Mouse (Mus musculus) liver, embryonic 14 days (tissue): Measurements from ENCODE around the gene Krt222. TPM values are rescaled to one million over a fixed set of nuclear protein-coding genes. Genes with fewer than 3 reads are reported as not detected.

Experiments
- polyA plus RNA-seq: library from polyadenylated mRNA; depleted of rRNA; stranded (reverse); fragments of >200 nt; gene quantifications from 2 replicates; pipeline ENCODE4 v1.2.3, GENCODE M21; 2012; rRNA removed

The Krt222 gene
- 0.03 TPM in 2 replicates for polyA plus RNA-seq

GRCm38 (mm10) chr11:99243820-99244374 is at the start of gene Krt222:
Krt222 (minus strand) TSS chr11:99244085.

GRCm38 (mm10) chr11:99284833-99285312 is 41.0 kb upstream of the Krt222 start, which contains the start of gene Krt24:
Krt24 (minus strand) TSS chr11:99285262.

DNA sequence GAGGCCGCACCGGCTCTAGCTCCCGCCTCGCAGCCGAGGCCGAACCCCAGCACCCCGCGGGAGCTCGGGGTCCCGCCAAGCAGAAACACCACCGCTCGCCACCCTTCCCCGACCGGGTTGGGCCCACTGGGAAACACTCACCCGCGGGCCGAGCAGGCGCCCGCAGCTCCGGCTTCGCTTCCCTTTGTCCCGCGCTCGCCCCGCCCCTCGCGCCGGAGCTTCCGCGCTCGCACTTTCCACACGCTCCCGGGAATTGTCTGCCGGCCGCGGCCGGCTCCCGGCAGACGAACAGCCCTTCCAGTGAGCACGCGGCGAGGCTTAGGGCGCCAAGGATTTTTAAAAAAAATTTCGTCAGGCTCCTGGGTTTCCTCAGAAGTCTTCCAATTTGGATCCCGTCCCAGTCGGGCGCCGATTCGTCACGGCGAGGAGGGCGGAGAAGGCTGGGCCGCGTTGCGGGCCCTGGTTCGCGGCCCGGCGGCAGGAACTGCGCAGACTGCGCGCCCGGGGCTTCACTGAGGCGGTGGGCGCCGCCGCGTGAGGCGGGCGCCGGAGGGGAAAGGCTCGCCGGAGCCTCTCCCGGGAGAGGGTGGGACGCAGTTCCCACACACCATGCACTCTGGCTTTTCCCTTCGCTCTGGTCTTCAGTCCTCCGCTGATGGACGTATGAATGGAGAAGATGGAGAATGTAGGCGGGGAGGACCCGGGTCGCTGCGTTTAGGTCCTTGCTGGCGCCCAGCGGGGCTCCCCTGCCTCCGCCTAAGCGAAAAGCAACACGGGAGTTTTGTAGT is 13.4 kb downstream of the Krt222 start, which contains the start of gene Smarce1:
Smarce1 (minus strand) TSS at position 757 of the 788 bp plus-strand sequence.

Other genes with a start within 250 kb of the Krt222 start
- gene Top2a, start 219.9 kb downstream of the Krt222 start, polyA plus RNA-seq = 109 and 124 TPM in 2 replicates
- gene Igfbp4, start 202.8 kb downstream of the Krt222 start, polyA plus RNA-seq = 66.2 and 73.8 TPM in 2 replicates
- 0.12 and 0.13 TPM in 2 replicates for gene Tns4, start 154.8 kb downstream of the Krt222 start, polyA plus RNA-seq
- 0.08 and 0.09 TPM in 2 replicates for gene Ccr7, start 89.0 kb downstream of the Krt222 start, polyA plus RNA-seq
- gene Smarce1, start 13.1 kb downstream of the Krt222 start, polyA plus RNA-seq = 68.7 and 109 TPM in 2 replicates
- not detected in 2 replicates for gene Krt24, start 41.2 kb upstream of the Krt222 start, polyA plus RNA-seq
- 0.01 TPM in 1 of 2 replicates, not detected in the other for gene Krt25, start 78.9 kb upstream of the Krt222 start, polyA plus RNA-seq
- not detected in 2 replicates for gene Krt26, start 93.9 kb upstream of the Krt222 start, polyA plus RNA-seq
- not detected in 2 replicates for gene Krt27, start 107.0 kb upstream of the Krt222 start, polyA plus RNA-seq
- gene Krt28, start 130.8 kb upstream of the Krt222 start, polyA plus RNA-seq = 0.06 TPM in 1 of 2 replicates, not detected in the other
- gene Krt10, start 145.3 kb upstream of the Krt222 start, polyA plus RNA-seq = 1.2 and 1.3 TPM in 2 replicates
- gene Krt12, start 178.2 kb upstream of the Krt222 start, polyA plus RNA-seq = 0.03 and 0.05 TPM in 2 replicates
- gene Krt20, start 194.1 kb upstream of the Krt222 start, polyA plus RNA-seq = 16.0 and 17.2 TPM in 2 replicates
- gene Krt23, start 249.1 kb upstream of the Krt222 start, polyA plus RNA-seq = 0.40 and 0.45 TPM in 2 replicates